Mouse (Mus musculus): ENCODE measurements around the gene Cyp2s1. TPM values are rescaled to one million over a fixed set of nuclear protein-coding genes. Genes with fewer than 3 reads are reported as not detected.
A peak's percentile ranks its signal among the peaks of the same experiment; 100 is the strongest.

Gene Cyp2s1
- polyA plus RNA-seq (2016; fragmentation: Nextera tagmentation; extraction: Ambion mirVana), result 1.8 TPM in 2 replicates

DNA sequence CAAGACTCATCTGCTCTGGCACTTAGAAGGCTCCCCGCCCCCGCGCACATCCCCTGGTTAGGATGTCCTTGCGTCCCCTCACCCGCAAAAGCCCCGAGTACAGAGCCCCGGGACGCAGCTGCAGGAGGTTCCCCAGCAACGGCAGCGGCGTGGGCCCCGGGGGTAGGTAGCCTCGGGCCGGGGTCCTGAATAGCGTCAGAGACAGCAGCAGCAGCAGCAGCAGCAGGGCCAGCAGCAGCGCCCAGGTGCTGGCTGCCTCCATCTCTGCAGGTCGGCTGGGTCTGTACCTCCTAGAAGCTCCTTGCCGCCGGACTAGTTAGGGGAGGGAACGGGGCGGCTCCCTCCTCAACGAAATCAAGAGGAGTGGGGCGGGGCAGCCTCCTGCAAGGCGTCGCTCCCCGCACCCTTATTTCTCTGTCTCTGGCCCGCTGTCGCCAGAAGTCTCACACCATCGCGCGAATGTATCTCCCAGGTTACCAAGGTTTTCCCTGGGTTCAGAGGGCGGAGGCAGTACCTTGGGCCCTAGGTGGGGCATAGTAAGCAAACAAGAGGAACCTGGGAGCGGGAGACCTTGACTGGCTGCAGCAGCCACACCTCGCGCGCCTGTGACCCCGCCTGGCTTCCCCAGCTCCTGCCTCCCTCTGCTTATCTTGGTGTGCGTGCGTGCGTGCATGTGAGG lies at the start of gene Cyp2s1:
Cyp2s1 (minus strand) TSS at position 673 of the 679 bp plus-strand sequence.
- ATAC-seq (ENCODE audit: low FRiP score), result peak; percentile 65

DNA sequence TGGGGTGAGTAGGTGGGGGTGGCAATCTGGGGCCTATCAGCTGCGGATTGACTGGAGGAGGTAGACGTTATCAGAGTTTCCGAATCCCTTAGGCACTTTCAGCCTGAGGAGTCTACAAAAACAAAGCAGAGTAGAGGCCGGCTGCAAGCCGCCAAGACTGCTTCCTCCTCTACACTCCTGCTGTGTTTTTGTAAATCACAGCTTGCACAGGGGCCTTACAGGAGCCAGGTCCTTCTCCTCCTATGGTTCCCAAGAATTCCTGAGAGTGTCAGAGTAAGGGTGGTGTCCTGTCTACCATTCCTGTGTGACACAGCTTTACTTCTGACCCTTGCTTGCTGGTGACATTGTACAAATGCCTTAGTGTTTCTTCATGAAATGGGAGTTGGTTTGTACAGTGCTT lies 48.1 kb upstream of the Cyp2s1 start:
- Histone ChIP-seq H3K9me3 (replicated peaks) (peaks cover 7% of the 10 kb centered on the region; the same call in 1 of the 2 replicates), H3K36me3 (no peaks in the 10 kb centered on the region), H3K4me3 (no peak overlapping the region), H3K27ac (no peak overlapping the region), H3K4me2 (replicated peaks) (no peak overlapping the region), H3K4me1 (0 out of 2 replicates have a peak, but pooled peaks cover 4% of the 10 kb centered on the region), H3K9ac (no peak overlapping the region), H3K27me3 (no peaks in the 10 kb centered on the region)
- no peak for ATAC-seq (ENCODE audit: low FRiP score)
- WGBS, result 34% methylated on average over 5 of the region's 5 CpGs

More for the DNA sequence above, at the start of gene Cyp2s1:
- H3K27ac ChIP-seq, result no peak within 1 kb of the TSS
- H3K27me3 ChIP-seq, result peaks cover 27% of the 10 kb centered on the region
- peak within 1 kb of the TSS; percentile 55 for H3K9ac ChIP-seq
- 1% methylated on average over 40 of the region's 40 CpGs for WGBS
- no peaks in the 10 kb centered on the region for H3K36me3 ChIP-seq
- H3K4me2 ChIP-seq (replicated peaks), result peak within 1 kb of the TSS; percentile 80
- H3K4me1 ChIP-seq, result peaks cover 10% of the 10 kb centered on the region
- H3K4me3 ChIP-seq, result peak within 1 kb of the TSS; percentile 42
- no peaks in the 10 kb centered on the region for H3K9me3 ChIP-seq (replicated peaks)

DNA sequence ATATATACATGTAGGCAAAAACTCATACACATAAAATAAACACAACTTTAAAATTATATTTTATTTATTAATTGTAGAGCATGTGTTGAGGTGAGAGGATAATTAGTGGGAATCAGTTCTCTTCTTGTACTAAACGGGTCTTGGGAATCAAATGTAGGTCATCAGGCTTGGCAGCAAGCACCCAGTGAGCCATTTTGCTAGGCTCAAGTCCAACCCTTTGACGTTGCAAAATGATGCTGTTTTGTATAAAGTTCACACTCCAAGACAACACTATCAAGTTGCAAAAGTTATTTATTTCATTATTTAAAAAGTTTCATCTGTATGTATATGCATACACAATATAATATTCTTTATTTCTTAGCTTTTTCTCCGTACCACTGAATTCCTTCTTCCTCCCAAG lies 47.0 kb upstream of the Cyp2s1 start:
- no peak for ATAC-seq (ENCODE audit: low FRiP score)
- Histone ChIP-seq H3K27ac (no peak overlapping the region), H3K4me3 (no peak overlapping the region), H3K36me3 (no peaks in the 10 kb centered on the region), H3K4me2 (replicated peaks) (no peak overlapping the region), H3K4me1 (0 out of 2 replicates have a peak, but pooled peaks cover 5% of the 10 kb centered on the region), H3K9ac (no peak overlapping the region), H3K9me3 (replicated peaks) (peaks cover 7% of the 10 kb centered on the region; the same call in 1 of the 2 replicates), H3K27me3 (no peaks in the 10 kb centered on the region)
- WGBS, result 89% methylated on average over 3 of the region's 3 CpGs

DNA sequence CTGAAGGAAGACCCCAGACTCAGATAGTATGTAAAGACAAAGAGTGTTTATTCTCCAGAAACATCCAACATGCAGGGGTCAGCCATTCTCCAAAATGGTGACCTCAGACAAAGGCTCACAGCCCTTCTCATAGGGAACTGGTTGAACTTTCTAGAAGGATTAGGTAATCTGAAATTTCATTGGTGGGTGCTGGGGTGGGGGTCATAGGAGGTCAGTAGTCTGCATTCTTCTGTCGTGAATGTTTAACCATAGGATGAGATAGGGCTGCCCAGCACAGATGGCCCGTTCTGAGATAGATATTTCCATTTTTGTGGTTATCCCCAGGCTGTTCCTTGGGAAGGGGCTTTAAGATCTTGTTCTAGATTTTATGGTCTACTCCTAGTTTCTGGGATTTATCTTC lies 45.7 kb upstream of the Cyp2s1 start:
- Histone ChIP-seq H3K27ac (no peak overlapping the region), H3K4me1 (0 out of 2 replicates have a peak, but pooled peaks cover 5% of the 10 kb centered on the region), H3K36me3 (no peaks in the 10 kb centered on the region), H3K9me3 (replicated peaks) (no peaks in the 10 kb centered on the region; the same call in 1 of the 2 replicates), H3K27me3 (no peaks in the 10 kb centered on the region), H3K4me2 (replicated peaks) (no peak overlapping the region), H3K9ac (no peak overlapping the region), H3K4me3 (no peak overlapping the region)
- 85% methylated on average over 2 of the region's 2 CpGs for WGBS
- ATAC-seq (ENCODE audit: low FRiP score), result no peak

DNA sequence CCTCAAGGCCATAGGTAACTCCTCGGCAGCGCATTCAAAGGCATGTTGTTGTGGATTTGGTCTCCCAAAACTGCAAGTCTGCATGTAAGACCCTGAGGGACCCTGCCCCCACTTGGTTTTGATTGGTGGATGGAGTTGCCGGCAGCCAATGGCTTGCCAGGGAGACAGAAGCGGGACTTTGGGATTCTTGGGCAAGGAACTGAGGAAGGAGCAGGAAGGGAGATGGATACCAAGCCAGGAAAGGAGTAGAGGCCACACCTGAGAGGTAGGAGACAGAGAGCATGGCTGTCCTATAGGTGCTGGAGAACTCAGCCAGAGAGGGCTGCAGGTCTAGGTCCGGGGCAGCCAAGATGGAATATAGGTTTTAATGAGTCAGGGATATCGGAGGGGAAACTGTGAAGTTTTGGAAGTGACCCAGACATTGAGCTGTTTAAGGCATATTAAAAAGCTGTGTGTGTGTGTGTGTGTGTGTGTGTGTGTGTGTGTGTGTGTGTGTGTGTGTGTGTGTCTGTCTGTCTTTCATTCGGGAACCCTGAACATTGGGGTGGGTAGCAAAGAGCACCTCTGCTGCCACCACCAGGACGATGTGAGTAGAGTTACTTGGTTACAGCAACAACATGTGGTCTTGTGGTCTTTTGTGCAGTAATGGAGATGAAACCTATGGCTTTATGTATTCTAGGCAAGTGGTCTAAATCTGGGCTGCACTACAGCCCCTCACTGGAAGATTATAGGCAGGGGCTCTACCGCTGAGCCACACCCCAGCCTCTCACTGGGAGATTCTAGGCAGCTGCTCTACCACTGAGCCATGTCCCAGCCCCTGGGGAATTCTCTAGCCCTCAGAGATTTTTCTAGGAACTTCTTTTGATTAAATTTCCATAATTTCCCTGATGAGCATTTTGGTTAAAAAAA lies 43.5 kb upstream of the Cyp2s1 start:
- Histone ChIP-seq H3K27me3 (no peaks in the 10 kb centered on the region), H3K4me3 (peak overlapping the region; percentile 10; the same call in 1 of the 2 replicates), H3K9me3 (replicated peaks) (no peaks in the 10 kb centered on the region), H3K9ac (no peak overlapping the region), H3K36me3 (no peaks in the 10 kb centered on the region), H3K27ac (no peak overlapping the region), H3K4me2 (replicated peaks) (peak overlapping the region; percentile 43), H3K4me1 (0 out of 2 replicates have a peak, but pooled peaks cover 5% of the 10 kb centered on the region)
- 17% methylated on average over 9 of the region's 9 CpGs for WGBS
- peak; percentile 64; the same call in 1 of the 2 replicates for ATAC-seq (ENCODE audit: low FRiP score)

DNA sequence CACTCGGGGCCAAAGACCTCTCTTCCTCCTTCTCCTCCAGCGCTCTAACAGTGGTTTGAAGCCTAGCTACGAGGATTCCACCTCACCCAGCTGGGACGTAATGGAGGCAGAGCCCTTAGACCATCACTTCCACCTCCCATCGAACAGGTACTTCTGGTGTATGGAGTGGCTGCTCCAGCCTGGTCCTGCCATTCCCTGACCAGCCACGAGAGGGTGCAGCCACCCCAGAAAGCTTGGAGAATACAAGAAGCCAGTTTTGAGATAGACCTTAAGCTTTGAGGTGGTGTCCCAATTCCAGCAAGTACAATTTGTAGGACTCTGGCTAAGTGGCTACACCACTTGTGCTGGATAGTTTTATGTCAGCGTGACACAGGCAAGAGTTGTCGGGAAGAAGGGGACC lies 38.4 kb upstream of the Cyp2s1 start:
- no peak for ATAC-seq (ENCODE audit: low FRiP score)
- 37% methylated on average over 8 of the region's 8 CpGs for WGBS
- H3K9me3 ChIP-seq (replicated peaks), result no peaks in the 10 kb centered on the region
- no peak overlapping the region for H3K4me3 ChIP-seq
- H3K4me1 ChIP-seq, result 0 out of 2 replicates have a peak, but pooled peaks cover 3% of the 10 kb centered on the region
- no peak overlapping the region for H3K27ac ChIP-seq
- no peak overlapping the region for H3K9ac ChIP-seq
- no peak overlapping the region for H3K4me2 ChIP-seq (replicated peaks)
- no peaks in the 10 kb centered on the region for H3K27me3 ChIP-seq
- H3K36me3 ChIP-seq, result no peaks in the 10 kb centered on the region

DNA sequence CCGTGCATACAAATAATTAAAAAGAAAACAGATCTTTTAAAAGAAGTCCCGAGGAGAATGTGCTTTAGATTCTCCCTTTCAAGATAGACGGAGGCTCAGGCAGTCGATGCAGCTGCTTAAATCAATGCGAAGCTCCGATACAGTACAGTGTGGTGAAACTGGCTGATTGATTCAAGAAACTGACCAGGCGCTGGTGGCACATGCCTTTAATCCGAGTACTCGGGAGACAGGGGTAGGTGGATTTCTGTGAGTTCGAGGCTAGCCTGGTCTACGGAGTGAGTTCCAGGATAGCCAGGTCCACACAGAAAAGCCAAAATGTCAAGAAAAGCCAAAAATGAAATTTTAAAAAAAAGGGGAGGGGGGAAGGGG lies 31.7 kb upstream of the Cyp2s1 start:
- Histone ChIP-seq H3K9ac (peak overlapping the region; percentile 32), H3K9me3 (replicated peaks) (no peaks in the 10 kb centered on the region), H3K4me2 (replicated peaks) (peak overlapping the region; percentile 52), H3K27ac (no peak overlapping the region), H3K27me3 (no peaks in the 10 kb centered on the region), H3K4me1 (no peaks in the 10 kb centered on the region), H3K36me3 (no peaks in the 10 kb centered on the region), H3K4me3 (peak overlapping the region; percentile 36)
- 21% methylated on average over 11 of the region's 11 CpGs for WGBS
- ATAC-seq (ENCODE audit: low FRiP score), result peak; percentile 69

DNA sequence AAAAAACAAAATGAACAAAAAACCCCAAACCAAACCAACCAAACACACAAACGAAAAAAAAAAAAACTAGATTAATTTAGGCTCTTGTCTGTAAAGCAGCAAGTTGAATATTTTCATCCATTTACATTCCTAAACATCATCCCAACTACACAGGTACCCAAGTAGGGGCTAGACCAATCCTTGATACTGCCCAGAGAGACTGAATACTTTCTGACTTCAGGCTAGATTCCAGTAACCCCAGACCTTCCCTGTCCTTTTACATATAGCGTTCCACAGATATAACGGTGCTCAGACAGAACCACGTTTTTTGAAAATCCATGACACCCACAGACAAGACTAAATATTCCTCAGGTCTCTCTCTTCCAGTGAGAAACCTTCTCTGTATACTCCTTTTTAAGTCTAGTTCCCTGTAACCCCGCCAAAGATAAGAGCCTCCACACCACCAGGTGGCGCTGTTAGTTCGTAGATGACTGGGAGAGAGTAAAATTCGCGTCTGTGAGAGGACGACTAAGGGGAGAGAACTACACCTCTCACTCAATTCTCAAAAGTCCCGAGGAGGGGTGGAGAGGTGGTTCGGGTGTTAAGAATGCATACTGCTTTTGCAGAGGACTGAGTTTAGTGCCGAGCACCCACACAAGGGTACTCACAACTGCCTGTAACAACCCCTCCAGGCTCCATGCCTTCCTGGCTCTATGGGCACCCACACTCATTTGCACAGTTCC lies 31.2 kb upstream of the Cyp2s1 start:
- Histone ChIP-seq H3K27ac (no peak overlapping the region), H3K27me3 (no peaks in the 10 kb centered on the region), H3K4me2 (replicated peaks) (peak overlapping the region; percentile 52), H3K9me3 (replicated peaks) (no peaks in the 10 kb centered on the region), H3K4me1 (no peaks in the 10 kb centered on the region), H3K36me3 (no peaks in the 10 kb centered on the region), H3K4me3 (peak overlapping the region; percentile 36), H3K9ac (peak overlapping the region; percentile 32)
- WGBS, result 11% methylated on average over 13 of the region's 13 CpGs
- peak; percentile 69 for ATAC-seq (ENCODE audit: low FRiP score)

DNA sequence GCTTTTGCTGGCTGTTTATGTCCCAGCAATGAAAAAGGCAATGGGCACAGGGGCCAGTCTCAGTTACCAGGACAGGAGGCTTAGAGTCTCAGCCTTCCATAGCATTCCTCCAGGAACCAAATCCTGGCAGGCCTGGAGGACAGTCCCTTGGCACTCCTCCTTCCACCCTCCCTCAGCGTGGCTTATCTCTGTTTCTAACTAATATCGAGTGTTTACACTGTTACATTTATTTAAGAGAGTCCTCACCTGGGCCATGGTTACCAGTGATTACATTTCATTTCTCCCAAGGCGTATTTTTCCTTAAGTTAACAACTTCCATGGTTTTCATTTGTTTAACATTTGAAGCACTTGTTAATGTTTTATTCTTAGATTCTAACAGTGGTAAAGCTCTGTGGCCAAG lies 28.2 kb upstream of the Cyp2s1 start:
- Histone ChIP-seq H3K4me2 (replicated peaks) (no peak overlapping the region), H3K9ac (no peak overlapping the region), H3K36me3 (no peaks in the 10 kb centered on the region), H3K27ac (no peak overlapping the region), H3K4me1 (no peaks in the 10 kb centered on the region), H3K4me3 (no peak overlapping the region), H3K27me3 (no peaks in the 10 kb centered on the region), H3K9me3 (replicated peaks) (no peaks in the 10 kb centered on the region)
- 80% methylated on average over 3 of the region's 3 CpGs for WGBS
- ATAC-seq (ENCODE audit: low FRiP score), result no peak

DNA sequence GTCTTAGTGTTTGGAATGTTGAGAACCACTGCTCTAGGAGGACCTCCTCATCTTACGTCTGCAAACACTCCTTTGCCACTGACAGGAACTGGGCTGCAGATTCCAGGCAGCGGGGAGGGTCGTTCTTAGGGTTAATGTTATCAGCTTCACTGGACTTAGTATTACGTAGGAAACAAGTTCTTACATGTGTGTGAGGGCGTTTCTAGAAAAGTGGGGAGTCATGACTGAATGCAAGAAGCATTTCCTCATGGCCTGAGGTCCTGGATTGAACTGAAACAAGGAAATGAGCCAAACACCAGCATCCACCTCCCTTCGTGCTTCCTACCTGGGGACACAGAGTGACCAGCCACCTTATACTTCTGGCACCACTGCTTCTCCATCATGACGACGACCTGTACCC lies 27.7 kb upstream of the Cyp2s1 start:
- H3K27ac ChIP-seq, result no peak overlapping the region

DNA sequence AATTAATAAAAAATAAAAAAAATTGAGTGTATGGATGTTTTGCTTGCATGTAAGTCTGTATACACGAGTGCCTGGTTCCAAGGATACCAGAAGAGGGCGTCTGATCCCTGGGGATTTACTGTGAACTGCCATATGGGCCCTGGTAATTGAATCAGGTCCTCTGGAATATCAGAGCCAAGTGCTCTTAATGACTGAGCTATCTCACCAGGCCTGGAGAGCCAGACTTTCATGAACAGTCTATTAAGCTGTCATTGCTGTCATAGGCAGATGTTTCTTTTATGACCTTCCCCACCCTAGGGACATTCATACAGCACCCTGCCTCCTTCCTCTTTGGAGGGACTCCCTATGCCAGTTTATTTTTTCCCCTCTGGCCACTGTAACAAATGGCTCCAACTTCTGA lies 26.8 kb upstream of the Cyp2s1 start:
- 39% methylated on average over 2 of the region's 2 CpGs for WGBS
- no peak for ATAC-seq (ENCODE audit: low FRiP score)
- H3K9ac ChIP-seq, result no peak overlapping the region

More for the DNA sequence above, 27.7 kb upstream of the Cyp2s1 start:
- no peaks in the 10 kb centered on the region for H3K36me3 ChIP-seq
- no peak overlapping the region for H3K9ac ChIP-seq
- H3K27me3 ChIP-seq, result no peaks in the 10 kb centered on the region
- ATAC-seq (ENCODE audit: low FRiP score), result no peak
- H3K9me3 ChIP-seq (replicated peaks), result no peaks in the 10 kb centered on the region
- no peak overlapping the region for H3K4me2 ChIP-seq (replicated peaks)
- WGBS, result 81% methylated on average over 8 of the region's 8 CpGs
- no peaks in the 10 kb centered on the region for H3K4me1 ChIP-seq
- no peak overlapping the region for H3K4me3 ChIP-seq

DNA sequence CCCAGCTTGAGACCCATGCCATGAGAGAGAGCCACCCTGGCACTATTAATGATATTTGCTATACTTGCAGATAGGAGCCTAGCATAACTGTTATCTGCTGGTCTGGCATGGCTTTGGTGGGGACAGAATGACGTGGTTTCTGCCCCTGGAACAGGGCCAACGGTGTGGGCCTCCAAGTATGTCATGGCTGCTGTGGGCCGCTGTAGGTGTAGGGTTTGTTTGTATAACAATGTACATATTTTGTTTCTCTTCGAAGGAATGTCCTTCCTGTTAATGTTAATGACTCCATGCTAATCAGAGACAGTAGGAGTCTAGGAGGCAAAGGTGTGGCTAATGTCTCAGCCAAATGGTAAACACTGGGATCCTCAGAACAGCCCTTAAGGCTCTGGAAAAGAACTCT lies 24.2 kb upstream of the Cyp2s1 start:
- no peaks in the 10 kb centered on the region for H3K36me3 ChIP-seq
- no peaks in the 10 kb centered on the region for H3K4me1 ChIP-seq
- H3K27me3 ChIP-seq, result no peaks in the 10 kb centered on the region
- H3K27ac ChIP-seq, result no peak overlapping the region
- H3K9me3 ChIP-seq (replicated peaks), result no peaks in the 10 kb centered on the region
- WGBS, result 71% methylated on average over 4 of the region's 4 CpGs
- no peak for ATAC-seq (ENCODE audit: low FRiP score)
- no peak overlapping the region for H3K4me2 ChIP-seq (replicated peaks)
- H3K4me3 ChIP-seq, result no peak overlapping the region
- H3K9ac ChIP-seq, result no peak overlapping the region

More for the DNA sequence above, 26.8 kb upstream of the Cyp2s1 start:
- Histone ChIP-seq H3K27ac (no peak overlapping the region), H3K9me3 (replicated peaks) (no peaks in the 10 kb centered on the region), H3K4me2 (replicated peaks) (no peak overlapping the region), H3K27me3 (no peaks in the 10 kb centered on the region), H3K4me1 (no peaks in the 10 kb centered on the region), H3K4me3 (no peak overlapping the region), H3K36me3 (no peaks in the 10 kb centered on the region)
